Mouse (Mus musculus) erythroblast, embryonic 14.5 days (primary cell): ENCODE results near the gene St8sia2.

Source experiments
- GATA1 ChIP-seq: IDR thresholded peaks from 2 replicates; pipeline ENCODE4 v1.6.1; 2012; ENCODE audit warnings: low read length, inconsistent platforms, mixed read lengths
- TAL1 ChIP-seq: IDR thresholded peaks from 3 replicates; pipeline ENCODE4 v1.6.1; 2012; ENCODE audit warnings: low read length, inconsistent platforms, mixed read lengths

- no peak for TF ChIP-seq GATA1
- TF ChIP-seq TAL1 = no peak
Observed at GRCm38 (mm10) chr7:73936119-73936518, 77.4 kb downstream of the St8sia2 start.
